Mouse (Mus musculus) myocyte (in vitro differentiated cells): Measurements from ENCODE around the gene Tpcn2.

Experiments used
- POLR2A ChIP-seq: IDR thresholded peaks from one replicate; pipeline ENCODE4 v1.6.1; 2011; ENCODE audit warnings: low read depth, mild to moderate bottlenecking, control low read depth, moderate library complexity; ENCODE audit not compliant: insufficient read length
- POLR2AphosphoS2 ChIP-seq: IDR thresholded peaks from one replicate; pipeline ENCODE4 v1.6.1; 2011; ENCODE audit warnings: low read depth, control low read depth; ENCODE audit not compliant: insufficient read length
- TCF12 ChIP-seq: IDR thresholded peaks from one replicate; pipeline ENCODE4 v1.6.1; 2011; ENCODE audit warnings: mild to moderate bottlenecking, control low read depth; ENCODE audit not compliant: poor library complexity, insufficient read depth, severe bottlenecking
- USF1 ChIP-seq: IDR thresholded peaks from one replicate; pipeline ENCODE4 v1.6.1; 2011; ENCODE audit warnings: low read depth, mild to moderate bottlenecking, control low read depth, moderate library complexity

- TF ChIP-seq POLR2A (no peak), TCF12 (no peak), POLR2AphosphoS2 (no peak), USF1 (no peak)
Measured at GRCm38 (mm10) chr7:145159283-145160240, 124.2 kb downstream of the Tpcn2 start.
